ENCODE assay signal across 8 mouse cellular contexts in genomic region chr11:98795714-98796514, GRCm38 (mm10). TPM values are rescaled to one million over a fixed set of nuclear protein-coding genes. Genes with fewer than 3 reads are reported as not detected.
DNase-seq lines count a peak whose midpoint lies in the region; ATAC-seq and TF ChIP-seq lines count a peak whose summit lies in the region.

No protein-coding gene starts in this region.

- H3K4me3 ChIP-seq in bone marrow, adult 2 months (replicated peaks; ENCODE audit: control insufficient read depth, low read depth, low read length), result peak overlapping the region; percentile 93
- peak overlapping the region; percentile 100 for H3K4me3 ChIP-seq in forebrain, embryonic 10.5 days
- peak overlapping the region; percentile 100 for H3K4me3 ChIP-seq in hindbrain, embryonic 10.5 days
- peak overlapping the region; percentile 100 for H3K4me3 ChIP-seq in limb, embryonic 13.5 days
- peak overlapping the region; percentile 100 for H3K4me3 ChIP-seq in midbrain, embryonic 14.5 days (replicated peaks; ENCODE audit: low read depth, low read length)

- H3K9ac ChIP-seq in limb, embryonic 13.5 days, result peak overlapping the region; percentile 100
- peak overlapping the region; percentile 99 for H3K9ac ChIP-seq in midbrain, embryonic 14.5 days (replicated peaks; ENCODE audit: low read length)

- no peaks in the 10 kb centered on the region for H3K27me3 ChIP-seq in forebrain, embryonic 10.5 days (ENCODE audit: poor library complexity, severe bottlenecking)
- no peaks in the 10 kb centered on the region for H3K27me3 ChIP-seq in hindbrain, embryonic 10.5 days (ENCODE audit: insufficient read depth, poor library complexity, severe bottlenecking)
- H3K27me3 ChIP-seq in limb, embryonic 13.5 days, result no peaks in the 10 kb centered on the region
- no peaks in the 10 kb centered on the region for H3K27me3 ChIP-seq in midbrain, embryonic 14.5 days (ENCODE audit: control insufficient read depth, insufficient read depth, low read length)

- TF ChIP-seq POLR2A in bone marrow, adult 2 months (IDR thresholded peaks at IDR 0.05; ENCODE audit: borderline replicate concordance, control insufficient read depth, low read depth, low read length), result peak; percentile 24; the same call in 1 of the 2 replicates

- DNase-seq in frontal cortex, postnatal 10 days (ENCODE audit: low spot score in 2 of 2), result peak; percentile 53 to 57
- no peak for DNase-seq in frontal cortex, postnatal 25 days (ENCODE audit: low spot score in 2 of 2)
- DNase-seq in forebrain, embryonic 10.5 days (ENCODE audit: extremely low spot score, low spot score), result peak; percentile 67
- no peak for DNase-seq in hindbrain, embryonic 10.5 days (ENCODE audit: low spot score)
- no peak for DNase-seq in midbrain, embryonic 14.5 days
- peak; percentile 71 for DNase-seq in testis, postnatal 14 days (ENCODE audit: low spot score)

- under 1% methylated on average over 72 of the region's 74 CpGs for WGBS in bone marrow, adult 2 months
- WGBS in forebrain, embryonic 10.5 days, result under 1% methylated on average over 71 of the region's 74 CpGs
- under 1% methylated on average over 73 of the region's 74 CpGs for WGBS in hindbrain, embryonic 10.5 days
- WGBS in limb, embryonic 13.5 days, result under 1% methylated on average over 61 of the region's 74 CpGs
- under 1% methylated on average over 71 of the region's 74 CpGs for WGBS in midbrain, embryonic 14.5 days

- no peak for TF ChIP-seq CTCF in bone marrow, adult 2 months (IDR thresholded peaks at IDR 0.05; ENCODE audit: control insufficient read depth, insufficient read depth, low read length)

- ATAC-seq in limb, embryonic 13.5 days (ENCODE audit: low FRiP score, low read depth), result peak; percentile 22; the same call in 1 of the 2 replicates
- peak; percentile 56 for ATAC-seq in midbrain, embryonic 14.5 days (ENCODE audit: low FRiP score, low TSS enrichment)

- H3K4me2 ChIP-seq in limb, embryonic 13.5 days (replicated peaks), result peak overlapping the region; percentile 99
- H3K4me2 ChIP-seq in midbrain, embryonic 14.5 days (ENCODE audit: low read length), result peak overlapping the region; percentile 95

- peak overlapping the region; percentile 98 for H3K27ac ChIP-seq in bone marrow, adult 2 months (ENCODE audit: control insufficient read depth, insufficient read depth, low read depth, low read length, poor library complexity)
- peak overlapping the region; percentile 100 for H3K27ac ChIP-seq in forebrain, embryonic 10.5 days
- H3K27ac ChIP-seq in hindbrain, embryonic 10.5 days, result peak overlapping the region; percentile 100
- peak overlapping the region; percentile 100 for H3K27ac ChIP-seq in limb, embryonic 13.5 days
- H3K27ac ChIP-seq in midbrain, embryonic 14.5 days (replicated peaks; ENCODE audit: low read depth, low read length), result peak overlapping the region; percentile 98

- no peaks in the 10 kb centered on the region for H3K9me3 ChIP-seq in forebrain, embryonic 10.5 days
- no peaks in the 10 kb centered on the region for H3K9me3 ChIP-seq in hindbrain, embryonic 10.5 days
- H3K9me3 ChIP-seq in limb, embryonic 13.5 days, result no peaks in the 10 kb centered on the region
- H3K9me3 ChIP-seq in midbrain, embryonic 14.5 days (ENCODE audit: control insufficient read depth, low read length), result no peaks in the 10 kb centered on the region

- peaks cover 3% of the 10 kb centered on the region; the same call in 1 of the 2 replicates for H3K4me1 ChIP-seq in bone marrow, adult 2 months (ENCODE audit: control insufficient read depth, insufficient read depth, low read length)
- peaks cover 55% of the 10 kb centered on the region for H3K4me1 ChIP-seq in forebrain, embryonic 10.5 days
- H3K4me1 ChIP-seq in hindbrain, embryonic 10.5 days (replicated peaks), result peaks cover 57% of the 10 kb centered on the region
- H3K4me1 ChIP-seq in limb, embryonic 13.5 days, result peaks cover 31% of the 10 kb centered on the region
- peaks cover 27% of the 10 kb centered on the region for H3K4me1 ChIP-seq in midbrain, embryonic 14.5 days (ENCODE audit: control insufficient read depth, insufficient read depth, low read length)

- peaks cover 38% of the 10 kb centered on the region for H3K36me3 ChIP-seq in forebrain, embryonic 10.5 days (replicated peaks)
- H3K36me3 ChIP-seq in hindbrain, embryonic 10.5 days, result peaks cover 38% of the 10 kb centered on the region
- peaks cover 25% of the 10 kb centered on the region for H3K36me3 ChIP-seq in limb, embryonic 13.5 days
- peaks cover 25% of the 10 kb centered on the region for H3K36me3 ChIP-seq in midbrain, embryonic 14.5 days (ENCODE audit: control insufficient read depth, insufficient read depth, low read length)

RNA-seq across cellular contexts. Expression of gene Msl1, which starts 0.6 kb away (rescaled TPM):
- 46.7 and 69.9 TPM in 2 replicates for polyA plus RNA-seq in bone marrow, adult 2 months (2011; ENCODE audit: insufficient read depth, insufficient read length, low replicate concordance, missing spikeins)
- polyA plus RNA-seq in forebrain, embryonic 10.5 days (2016; fragmentation: Nextera tagmentation; extraction: Ambion mirVana), result 22.9 and 24.1 TPM in 2 replicates
- polyA plus RNA-seq in hindbrain, embryonic 10.5 days (2016; fragmentation: Nextera tagmentation; extraction: Ambion mirVana), result 24.4 and 25.2 TPM in 2 replicates
- 28.9 and 29.2 TPM in 2 replicates for polyA plus RNA-seq in limb, embryonic 13.5 days (2015; fragmentation: Nextera tagmentation; extraction: Ambion mirVana)
- 25.0 and 35.9 TPM in 2 replicates for polyA plus RNA-seq in midbrain, embryonic 14.5 days (2014; fragmentation: Nextera tagmentation; extraction: Ambion mirVana)

RNA-seq across cellular contexts. Expression of gene Casc3, which starts 8.8 kb away (rescaled TPM):
- 29.3 and 38.5 TPM in 2 replicates for polyA plus RNA-seq in bone marrow, adult 2 months (2011; ENCODE audit: insufficient read depth, insufficient read length, low replicate concordance, missing spikeins)
- 45.7 and 49.7 TPM in 2 replicates for polyA plus RNA-seq in forebrain, embryonic 10.5 days (2016; fragmentation: Nextera tagmentation; extraction: Ambion mirVana)
- polyA plus RNA-seq in hindbrain, embryonic 10.5 days (2016; fragmentation: Nextera tagmentation; extraction: Ambion mirVana), result 49.5 and 55.9 TPM in 2 replicates
- polyA plus RNA-seq in limb, embryonic 13.5 days (2015; fragmentation: Nextera tagmentation; extraction: Ambion mirVana), result 39.5 and 40.0 TPM in 2 replicates
- 46.6 and 57.3 TPM in 2 replicates for polyA plus RNA-seq in midbrain, embryonic 14.5 days (2014; fragmentation: Nextera tagmentation; extraction: Ambion mirVana)

RNA-seq across cellular contexts. Expression of gene Nr1d1, which starts 20.8 kb away (rescaled TPM):
- polyA plus RNA-seq in bone marrow, adult 2 months (2011; ENCODE audit: insufficient read depth, insufficient read length, low replicate concordance, missing spikeins), result 2.4 and 4.8 TPM in 2 replicates
- 1.5 TPM in 2 replicates for polyA plus RNA-seq in forebrain, embryonic 10.5 days (2016; fragmentation: Nextera tagmentation; extraction: Ambion mirVana)
- 1.2 and 1.5 TPM in 2 replicates for polyA plus RNA-seq in hindbrain, embryonic 10.5 days (2016; fragmentation: Nextera tagmentation; extraction: Ambion mirVana)
- 0.93 and 1.1 TPM in 2 replicates for polyA plus RNA-seq in limb, embryonic 13.5 days (2015; fragmentation: Nextera tagmentation; extraction: Ambion mirVana)
- polyA plus RNA-seq in midbrain, embryonic 14.5 days (2014; fragmentation: Nextera tagmentation; extraction: Ambion mirVana), result 3.0 TPM in 2 replicates

RNA-seq across cellular contexts. Expression of gene Rapgefl1, which starts 40.7 kb away (rescaled TPM):
- polyA plus RNA-seq in bone marrow, adult 2 months (2011; ENCODE audit: insufficient read depth, insufficient read length, low replicate concordance, missing spikeins), result 1.5 and 6.8 TPM in 2 replicates
- polyA plus RNA-seq in forebrain, embryonic 10.5 days (2016; fragmentation: Nextera tagmentation; extraction: Ambion mirVana), result 1.00 and 1.2 TPM in 2 replicates
- 1.1 and 2.2 TPM in 2 replicates for polyA plus RNA-seq in hindbrain, embryonic 10.5 days (2016; fragmentation: Nextera tagmentation; extraction: Ambion mirVana)
- polyA plus RNA-seq in limb, embryonic 13.5 days (2015; fragmentation: Nextera tagmentation; extraction: Ambion mirVana), result 4.2 and 4.4 TPM in 2 replicates
- polyA plus RNA-seq in midbrain, embryonic 14.5 days (2014; fragmentation: Nextera tagmentation; extraction: Ambion mirVana), result 8.8 and 9.6 TPM in 2 replicates

RNA-seq across cellular contexts. Expression of gene Thra, which starts 55.5 kb away (rescaled TPM):
- polyA plus RNA-seq in bone marrow, adult 2 months (2011; ENCODE audit: insufficient read depth, insufficient read length, low replicate concordance, missing spikeins), result 27.5 and 35.4 TPM in 2 replicates
- polyA plus RNA-seq in forebrain, embryonic 10.5 days (2016; fragmentation: Nextera tagmentation; extraction: Ambion mirVana), result 9.5 and 10.9 TPM in 2 replicates
- 12.8 and 22.2 TPM in 2 replicates for polyA plus RNA-seq in hindbrain, embryonic 10.5 days (2016; fragmentation: Nextera tagmentation; extraction: Ambion mirVana)
- polyA plus RNA-seq in limb, embryonic 13.5 days (2015; fragmentation: Nextera tagmentation; extraction: Ambion mirVana), result 34.1 and 34.3 TPM in 2 replicates
- 175 and 194 TPM in 2 replicates for polyA plus RNA-seq in midbrain, embryonic 14.5 days (2014; fragmentation: Nextera tagmentation; extraction: Ambion mirVana)

Comparison
In these comparisons a context has a peak if more than half of its experiments do, and no peak if none do; other contexts are left out.
1. DNase-seq: peak in frontal cortex, postnatal 10 days (2 of 2), forebrain, embryonic 10.5 days (single experiment) and testis, postnatal 14 days (single experiment); none in frontal cortex, postnatal 25 days (0 of 2), hindbrain, embryonic 10.5 days (single experiment) and midbrain, embryonic 14.5 days (single experiment).
2. Peak in every context shown above with its lines, with median percentiles within 50 percentile points of each other: H3K27ac ChIP-seq and H3K4me3 ChIP-seq.